Mouse (Mus musculus): Measurements from ENCODE around the gene Vmn2r26. TPM values are rescaled to one million over a fixed set of nuclear protein-coding genes. Genes with fewer than 3 reads are reported as not detected.
A peak's percentile ranks its signal among the peaks of the same experiment; 100 is the strongest.
"Not testable (repeated sequence)": the region's sequence is repeated elsewhere in the genome, so short reads cannot be mapped to it uniquely, and the experiment has no call there.

Vmn2r26 gene
- total RNA-seq (2015) (0.05 TPM in 1 of 2 replicates, not detected in the other), total RNA-seq (2017) (not detected in 2 replicates)

GRCm38 (mm10) chr6:124024268-124024667 is at the start of gene Vmn2r26:
TSS of gene Vmn2r26 (plus strand) at chr6:124024568.
- not testable (repeated sequence) for ATAC-seq (ENCODE audit: poor library complexity, severe bottlenecking)

DNA sequence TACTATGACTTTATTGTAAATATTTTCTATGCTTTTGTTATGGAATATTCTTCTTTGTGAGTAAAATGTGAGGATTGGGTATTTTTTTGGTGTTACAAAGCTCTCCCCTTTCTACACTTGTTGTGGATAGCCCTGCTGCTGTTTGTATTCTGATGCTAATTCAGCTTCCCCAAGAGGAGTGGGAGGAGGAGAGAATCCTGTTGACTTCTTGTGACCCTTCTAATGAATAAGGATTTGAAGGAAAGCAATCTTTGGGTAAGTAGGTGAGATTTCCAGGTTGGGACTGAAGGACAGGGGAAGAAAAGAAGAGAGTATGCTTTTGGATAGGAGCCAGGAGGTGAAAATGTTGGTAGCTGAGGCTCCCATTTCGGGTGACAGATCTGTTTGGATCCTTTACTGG is 3.5 kb upstream of the Vmn2r26 start:
- ATAC-seq (ENCODE audit: poor library complexity, severe bottlenecking): no peak

- ATAC-seq (ENCODE audit: poor library complexity, severe bottlenecking): peak; percentile 50; the same call in 1 of the 2 replicates
These were observed 24.0 kb downstream of the Vmn2r26 start for GRCm38 (mm10) chr6:124048388-124048787.

- not testable (repeated sequence) for ATAC-seq (ENCODE audit: poor library complexity, severe bottlenecking)
These were observed 29.2 kb downstream of the Vmn2r26 start for GRCm38 (mm10) chr6:124053611-124054010.

DNA sequence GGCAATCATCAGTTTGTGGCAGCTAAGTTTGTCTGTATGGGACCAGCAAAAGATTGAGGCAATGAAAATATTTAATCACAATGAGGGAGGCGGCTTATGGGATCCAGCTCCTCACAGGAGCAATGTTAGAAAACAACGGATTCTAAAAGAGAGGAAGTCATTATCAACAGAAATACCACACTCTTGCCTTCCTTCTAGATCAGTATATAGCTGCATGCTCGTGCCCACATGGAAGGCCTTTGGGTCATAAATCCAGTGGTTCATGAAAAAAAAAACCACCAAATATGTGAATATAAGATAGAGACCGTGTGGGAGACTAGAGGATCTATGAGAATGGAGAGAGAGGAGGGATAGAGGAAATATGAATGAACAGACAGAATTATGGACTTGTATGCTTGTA is 78.0 kb downstream of the Vmn2r26 start:
- ATAC-seq (ENCODE audit: poor library complexity, severe bottlenecking): no peak

Other genes with a start within 250 kb of the Vmn2r26 start
- gene Vmn2r24, start 245.7 kb upstream of the Vmn2r26 start, total RNA-seq (2015): not detected in 2 replicates
- gene Vmn2r24, start 245.7 kb upstream of the Vmn2r26 start, total RNA-seq (2017): not detected in 2 replicates
- gene Vmn2r25, start 171.1 kb upstream of the Vmn2r26 start, total RNA-seq (2015): not detected in 2 replicates
- not detected in 2 replicates for gene Vmn2r25, start 171.1 kb upstream of the Vmn2r26 start, total RNA-seq (2017)
- not detected in 2 replicates for gene Vmn2r27, start 207.3 kb downstream of the Vmn2r26 start, total RNA-seq (2015)
- gene Vmn2r27, start 207.3 kb downstream of the Vmn2r26 start, total RNA-seq (2017): not detected in 2 replicates

Data from megakaryocyte, adult 5-6 weeks (primary cell).